Mouse (Mus musculus) MEL (cell line): ENCODE measurements around the gene Slc4a4. TPM values are rescaled to one million over a fixed set of nuclear protein-coding genes. Genes with fewer than 3 reads are reported as not detected.
A peak's percentile ranks its signal among the peaks of the same experiment; 100 is the strongest.

ENCODE experiments used
- DNase-seq: peaks from one replicate; pipeline ENCODE4 v3.0.0; 2011; ENCODE audit warnings: low read depth, low spot score
- H3K27ac ChIP-seq: 2 replicates; pipeline ENCODE4 v1.5.1; 2012; ENCODE audit warnings: low read depth, mild to moderate bottlenecking, control low read depth, low read length, moderate library complexity; ENCODE audit not compliant: control insufficient read depth
- H3K27me3 ChIP-seq, 2 experiments: fragments of 150-350 bp in 1 of 2; sonication (generic) in 1 of 2; 2 replicates each; pipeline ENCODE4 v1.6.1; 2012; ENCODE audit warnings: low read length in 2 of 2, mild to moderate bottlenecking in 2 of 2, improper control_type of control experiment in 1 of 2, moderate library complexity in 1 of 2; ENCODE audit not compliant: insufficient read depth in 2 of 2, control insufficient read depth in 1 of 2
- H3K36me3 ChIP-seq, 2 experiments: 2 replicates each; pipeline ENCODE4 v1.6.1; 2012 to 2014; ENCODE audit warnings: low read length in 2 of 2, improper control_type of control experiment in 1 of 2, inconsistent platforms in 1 of 2, mild to moderate bottlenecking in 1 of 2; ENCODE audit not compliant: insufficient read depth in 2 of 2, control insufficient read depth in 1 of 2
- H3K4me1 ChIP-seq, 2 experiments: fragments of 150-350 bp in 1 of 2; sonication (generic) in 1 of 2; 2 replicates each; pipeline ENCODE4 v1.6.1; 2012; ENCODE audit warnings: low read length in 2 of 2, improper control_type of control experiment in 1 of 2, mild to moderate bottlenecking in 1 of 2; ENCODE audit not compliant: insufficient read depth in 2 of 2, control insufficient read depth in 1 of 2
- H3K4me3 ChIP-seq, 2 experiments: fragments of 150-350 bp in 1 of 2; sonication (generic) in 1 of 2; 2 replicates each; pipeline ENCODE4 v1.5.1; 2012; ENCODE audit warnings: low read depth in 2 of 2, low read length in 2 of 2, mild to moderate bottlenecking in 2 of 2, moderate library complexity in 2 of 2, control low read depth in 1 of 2, improper control_type of control experiment in 1 of 2; ENCODE audit not compliant: control insufficient read depth in 1 of 2, insufficient read depth in 1 of 2
- H3K79me2 ChIP-seq: 2 replicates; pipeline ENCODE4 v1.6.1; 2012; ENCODE audit warnings: mild to moderate bottlenecking, low read length, moderate library complexity; ENCODE audit not compliant: control insufficient read depth, poor library complexity, insufficient read depth
- H3K9ac ChIP-seq: 2 replicates; pipeline ENCODE4 v1.6.1; 2012; ENCODE audit warnings: low read depth, mild to moderate bottlenecking, control low read depth, low read length, moderate library complexity; ENCODE audit not compliant: control insufficient read depth, poor library complexity, severe bottlenecking
- H3K9me3 ChIP-seq: fragments of 150-350 bp; sonication (generic); replicated peaks from 2 replicates; pipeline ENCODE4 v1.6.1; 2012; ENCODE audit warnings: mild to moderate bottlenecking, low read length, improper control_type of control experiment, moderate library complexity; ENCODE audit not compliant: insufficient read depth
- BHLHE40 ChIP-seq: IDR thresholded peaks from 2 replicates; pipeline ENCODE4 v1.6.1; 2012; ENCODE audit warnings: low read depth, mild to moderate bottlenecking, inconsistent platforms, low read length, improper control_type of control experiment, borderline replicate concordance
- EP300 ChIP-seq, 2 experiments: IDR thresholded peaks; 2 replicates each; pipeline ENCODE4 v1.6.1; 2011; ENCODE audit warnings: improper control_type of control experiment in 2 of 2, low read length in 2 of 2, low read depth in 1 of 2, mild to moderate bottlenecking in 1 of 2
- ETS1 ChIP-seq: IDR thresholded peaks from 2 replicates; pipeline ENCODE4 v1.6.1; 2012; ENCODE audit warnings: low read depth, mild to moderate bottlenecking, inconsistent platforms, low read length, improper control_type of control experiment, moderate library complexity
- GABPA ChIP-seq: IDR thresholded peaks from 2 replicates; pipeline ENCODE4 v1.6.1; 2012; ENCODE audit warnings: low read depth, mild to moderate bottlenecking, inconsistent platforms, low read length, improper control_type of control experiment, moderate library complexity
- GATA1 ChIP-seq: IDR thresholded peaks from 2 replicates; pipeline ENCODE4 v1.6.1; 2011; ENCODE audit warnings: low read depth, low read length, improper control_type of control experiment
- JUND ChIP-seq: IDR thresholded peaks from 2 replicates; pipeline ENCODE4 v1.6.1; 2011; ENCODE audit warnings: low read depth, mild to moderate bottlenecking, improper control_type of control experiment, low read length
- KAT2A ChIP-seq: conservative IDR thresholded peaks from 2 replicates; pipeline ENCODE4 v1.6.1; 2012; ENCODE audit warnings: low read depth, low read length, improper control_type of control experiment, inconsistent platforms
- MAFK ChIP-seq: IDR thresholded peaks from 2 replicates; pipeline ENCODE4 v1.6.1; 2011; ENCODE audit warnings: low read depth, mild to moderate bottlenecking, low read length, improper control_type of control experiment, borderline replicate concordance
- MAX ChIP-seq: IDR thresholded peaks from 2 replicates; pipeline ENCODE4 v1.6.1; 2011; ENCODE audit warnings: low read length, improper control_type of control experiment
- MAZ ChIP-seq: IDR thresholded peaks from 2 replicates; pipeline ENCODE4 v1.6.1; 2012; ENCODE audit warnings: low read depth, mild to moderate bottlenecking, inconsistent platforms, low read length, improper control_type of control experiment
- MEF2A ChIP-seq: IDR thresholded peaks from 2 replicates; pipeline ENCODE4 v1.6.1; 2014; ENCODE audit warnings: low read depth, mild to moderate bottlenecking, inconsistent platforms, low read length, improper control_type of control experiment; ENCODE audit not compliant: poor library complexity, insufficient replicate concordance, severe bottlenecking; ENCODE audit errors: extremely low read depth
- MXI1 ChIP-seq: IDR thresholded peaks from 2 replicates; pipeline ENCODE4 v1.6.1; 2011; ENCODE audit warnings: mild to moderate bottlenecking, low read depth, low read length, improper control_type of control experiment
- MYB ChIP-seq: IDR thresholded peaks from 2 replicates; pipeline ENCODE4 v1.6.1; 2011; ENCODE audit warnings: mild to moderate bottlenecking, low read depth, low read length, improper control_type of control experiment
- MYC ChIP-seq: IDR thresholded peaks from 2 replicates; pipeline ENCODE4 v1.6.1; 2011; ENCODE audit warnings: low read depth, mild to moderate bottlenecking, low read length, improper control_type of control experiment, moderate library complexity
- POLR2AphosphoS2 ChIP-seq: IDR thresholded peaks from 2 replicates; pipeline ENCODE4 v1.6.1; 2011; ENCODE audit warnings: low read length, improper control_type of control experiment
- POLR2AphosphoS5 ChIP-seq: IDR thresholded peaks from 2 replicates; pipeline ENCODE4 v1.6.1; 2012; ENCODE audit warnings: low read depth, borderline replicate concordance, mild to moderate bottlenecking, inconsistent platforms, low read length, moderate library complexity, mixed read lengths
- RAD21 ChIP-seq: IDR thresholded peaks from 2 replicates; pipeline ENCODE4 v1.6.1; 2011; ENCODE audit warnings: mild to moderate bottlenecking, low read depth, low read length, improper control_type of control experiment
- SIN3A ChIP-seq: IDR thresholded peaks from 2 replicates; pipeline ENCODE4 v1.6.1; 2012; ENCODE audit warnings: low read length, improper control_type of control experiment, inconsistent platforms
- SMC3 ChIP-seq: IDR thresholded peaks from 2 replicates; pipeline ENCODE4 v1.6.1; 2011; ENCODE audit warnings: low read depth, low read length, improper control_type of control experiment
- TAL1 ChIP-seq: IDR thresholded peaks from 2 replicates; pipeline ENCODE4 v1.6.1; 2012; ENCODE audit warnings: mild to moderate bottlenecking, inconsistent platforms, low read length, moderate library complexity, mixed read lengths
- TBP ChIP-seq: IDR thresholded peaks from 2 replicates; pipeline ENCODE4 v1.8.0; 2011; ENCODE audit warnings: low read depth, low read length, improper control_type of control experiment
- TCF12 ChIP-seq: IDR thresholded peaks from 2 replicates; pipeline ENCODE4 v1.6.1; 2014; ENCODE audit warnings: low read depth, mild to moderate bottlenecking, inconsistent platforms, low read length, improper control_type of control experiment, moderate library complexity
- USF1 ChIP-seq: IDR thresholded peaks from 2 replicates; pipeline ENCODE4 v1.6.1; 2014; ENCODE audit warnings: low read depth, mild to moderate bottlenecking, inconsistent platforms, low read length, improper control_type of control experiment, moderate library complexity
- USF2 ChIP-seq, 2 experiments: IDR thresholded peaks; 2 replicates each; pipeline ENCODE4 v1.6.1; 2011 to 2012; ENCODE audit warnings: improper control_type of control experiment in 2 of 2, low read length in 2 of 2, borderline replicate concordance in 1 of 2, inconsistent platforms in 1 of 2, low read depth in 1 of 2, mild to moderate bottlenecking in 1 of 2; ENCODE audit not compliant: insufficient read depth in 1 of 2
- ZMIZ1 ChIP-seq: IDR thresholded peaks from 2 replicates; pipeline ENCODE4 v1.6.1; 2012; ENCODE audit warnings: low read depth, mild to moderate bottlenecking, inconsistent platforms, low read length, improper control_type of control experiment, moderate library complexity
- ZNF384 ChIP-seq: IDR thresholded peaks from 2 replicates; pipeline ENCODE4 v1.6.1; 2012; ENCODE audit warnings: low read depth, mild to moderate bottlenecking, inconsistent platforms, low read length, improper control_type of control experiment
- polyA plus RNA-seq, 2 experiments: library from polyadenylated mRNA; stranded (reverse) in 1 of 2; unstranded in 1 of 2; fragments of >175 nt in 1 of 2; fragments of >200 nt in 1 of 2; gene quantifications; 2 replicates each; pipeline versions ENCODE4 v1.2.1 to v1.2.4; 2012; ENCODE audit warnings: low replicate concordance in 2 of 2, low read depth in 1 of 2; ENCODE audit not compliant: insufficient read length in 2 of 2, insufficient read depth in 1 of 2, missing spikeins in 1 of 2
- total RNA-seq: library from RNA; depleted of rRNA; stranded (reverse); fragments of 300-350 nt; gene quantifications from 2 replicates; pipeline ENCODE4 v1.2.3, GENCODE M21; 2012

The Slc4a4 gene
- total and polyA plus RNA-seq, 3 experiments = not detected

DNA sequence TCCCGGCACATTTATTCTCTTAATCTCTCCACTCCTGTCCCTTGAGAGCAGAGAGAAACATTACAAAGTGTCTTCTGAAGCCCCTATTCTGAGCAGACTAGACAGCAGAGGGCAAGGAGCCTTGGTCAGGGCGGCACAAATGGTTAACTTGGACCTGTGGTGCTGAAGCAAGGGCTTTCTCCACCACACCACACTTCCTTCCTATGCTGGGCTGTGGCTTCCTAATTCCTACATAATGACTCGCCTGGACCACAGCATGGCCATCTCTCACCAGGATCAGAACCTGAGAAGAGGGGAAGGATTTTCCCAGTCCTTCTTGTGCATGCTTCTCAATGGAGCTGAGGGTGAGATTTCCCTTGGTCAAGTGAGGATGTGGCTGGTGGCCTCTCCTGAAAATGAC, 89.8 kb downstream of the Slc4a4 start:
- Histone ChIP-seq H3K36me3 (peaks cover 0 to 17% of the 10 kb centered on the region in 2 experiments; a peak in 2 of 4 replicates), H3K4me3 (no peak overlapping the region), H3K9ac (no peak overlapping the region), H3K9me3 (no peaks in the 10 kb centered on the region), H3K27me3 (no peaks in the 10 kb centered on the region), H3K79me2 (no peaks in the 10 kb centered on the region), H3K27ac (no peak overlapping the region), H3K4me1 (peaks cover 10 to 12% of the 10 kb centered on the region in 2 experiments)
- no peak for DNase-seq
- TF ChIP-seq TCF12 (no peak), ZMIZ1 (no peak), JUND (no peak), ETS1 (no peak), MAZ (no peak), USF2 (IDR thresholded peaks at IDR 0.05; ENCODE audit: borderline replicate concordance in 1 of 2, insufficient read depth in 1 of 2, low read depth in 1 of 2, low read length in 2 of 2) (no peak), GABPA (no peak), SIN3A (no peak), ZNF384 (no peak), SMC3 (no peak), TBP (no peak), KAT2A (no peak), MAFK (no peak), RAD21 (no peak), BHLHE40 (no peak), MXI1 (no peak), POLR2AphosphoS2 (no peak), MAX (no peak), TAL1 (no peak), POLR2AphosphoS5 (no peak)

DNA sequence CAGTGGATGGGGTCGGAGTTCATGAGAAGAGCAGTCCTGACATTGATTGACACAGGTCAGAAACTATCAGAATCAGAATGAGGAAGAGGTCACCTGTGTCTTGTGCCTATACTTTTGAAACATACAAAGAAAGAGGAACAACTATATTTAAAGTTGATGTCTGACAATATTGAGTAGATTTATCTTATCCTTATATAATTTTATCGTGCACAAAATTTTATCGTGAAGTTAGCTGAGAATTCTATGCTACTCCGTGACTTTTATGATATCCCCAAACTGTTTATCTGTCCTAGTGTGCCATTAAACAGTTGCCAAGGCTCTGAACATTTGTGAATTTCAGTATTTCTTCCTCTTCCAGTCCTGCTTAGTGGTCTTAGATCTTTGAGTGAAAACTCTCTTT, 94.1 kb downstream of the Slc4a4 start:
- Histone ChIP-seq H3K27me3 (no peaks in the 10 kb centered on the region), H3K9ac (peak overlapping the region; percentile 30; the same call in 1 of the 2 replicates), H3K79me2 (no peaks in the 10 kb centered on the region), H3K4me1 (peaks cover 9 to 13% of the 10 kb centered on the region in 2 experiments), H3K9me3 (no peaks in the 10 kb centered on the region), H3K27ac (peak overlapping the region; percentile 78), H3K4me3 (no peak overlapping the region; a peak in 1 of 4 replicates), H3K36me3 (peaks cover 0 to 22% of the 10 kb centered on the region in 2 experiments; a peak in 2 of 4 replicates)
- TF ChIP-seq ETS1 (peak; percentile 63), POLR2AphosphoS2 (no peak), EP300 (IDR thresholded peaks at IDR 0.05; ENCODE audit: low read depth in 1 of 2, low read length in 2 of 2) (peak; percentile 42 to 58; a peak in 3 of 4 replicates), KAT2A (no peak), SIN3A (peak; percentile 36; the same call in 1 of the 2 replicates), USF1 (peak; percentile 21; the same call in 1 of the 2 replicates), MYB (0 out of 2 replicates have a peak, but pooled peaks have one; percentile 21), MYC (no peak), GATA1 (peak; percentile 67), TCF12 (peak; percentile 45; the same call in 1 of the 2 replicates), MEF2A (peak; percentile 29; the same call in 1 of the 2 replicates)
- no peak for DNase-seq
